Mouse (Mus musculus): ENCODE measurements around the gene Miga1. TPM values are rescaled to one million over a fixed set of nuclear protein-coding genes. Genes with fewer than 3 reads are reported as not detected.

The Miga1 gene
- polyA plus RNA-seq, 1 experiment: 50.7 TPM

- H3K27ac ChIP-seq (ENCODE audit: insufficient read depth, low read length): no peak overlapping the region
- H3K9ac ChIP-seq (ENCODE audit: low read depth, poor library complexity, severe bottlenecking): no peak overlapping the region
- H3K36me3 ChIP-seq (ENCODE audit: control insufficient read depth, insufficient read depth, low read length, poor library complexity, severe bottlenecking): peaks cover 13% of the 10 kb centered on the region; the same call in 1 of the 2 replicates
- H3K4me3 ChIP-seq (ENCODE audit: low read depth, low read length): no peak overlapping the region
- H3K9me3 ChIP-seq (replicated peaks; ENCODE audit: control insufficient read depth, insufficient read depth, low read length, poor library complexity, severe bottlenecking): no peaks in the 10 kb centered on the region
- TF ChIP-seq EP300 (IDR thresholded peaks at IDR 0.05; ENCODE audit: insufficient read depth, low read depth, low read length) (no peak), POLR2A (IDR thresholded peaks at IDR 0.05; ENCODE audit: insufficient read depth, low read length) (no peak), CTCF (IDR thresholded peaks at IDR 0.05; ENCODE audit: low read depth, low read length) (no peak)
- H3K27me3 ChIP-seq (ENCODE audit: control insufficient read depth, insufficient read depth, low read length, poor library complexity, severe bottlenecking): no peaks in the 10 kb centered on the region
- no peaks in the 10 kb centered on the region for H3K4me1 ChIP-seq (ENCODE audit: control insufficient read depth, insufficient read depth, low read length)
Observed at GRCm38 (mm10) chr3:152284759-152285158, 55.4 kb downstream of the Miga1 start.

GRCm38 (mm10) chr3:152284306-152284705, 55.9 kb downstream of the Miga1 start:
- Histone ChIP-seq H3K9ac (ENCODE audit: low read depth, poor library complexity, severe bottlenecking) (no peak overlapping the region), H3K9me3 (replicated peaks; ENCODE audit: control insufficient read depth, insufficient read depth, low read length, poor library complexity, severe bottlenecking) (no peaks in the 10 kb centered on the region), H3K27ac (ENCODE audit: insufficient read depth, low read length) (no peak overlapping the region), H3K27me3 (ENCODE audit: control insufficient read depth, insufficient read depth, low read length, poor library complexity, severe bottlenecking) (no peaks in the 10 kb centered on the region), H3K4me1 (ENCODE audit: control insufficient read depth, insufficient read depth, low read length) (no peaks in the 10 kb centered on the region), H3K4me3 (ENCODE audit: low read depth, low read length) (no peak overlapping the region), H3K36me3 (ENCODE audit: control insufficient read depth, insufficient read depth, low read length, poor library complexity, severe bottlenecking) (peaks cover 13% of the 10 kb centered on the region; the same call in 1 of the 2 replicates)
- no peak for TF ChIP-seq EP300 (IDR thresholded peaks at IDR 0.05; ENCODE audit: insufficient read depth, low read depth, low read length)
- no peak for TF ChIP-seq CTCF (IDR thresholded peaks at IDR 0.05; ENCODE audit: low read depth, low read length)
- no peak for TF ChIP-seq POLR2A (IDR thresholded peaks at IDR 0.05; ENCODE audit: insufficient read depth, low read length)

DNA sequence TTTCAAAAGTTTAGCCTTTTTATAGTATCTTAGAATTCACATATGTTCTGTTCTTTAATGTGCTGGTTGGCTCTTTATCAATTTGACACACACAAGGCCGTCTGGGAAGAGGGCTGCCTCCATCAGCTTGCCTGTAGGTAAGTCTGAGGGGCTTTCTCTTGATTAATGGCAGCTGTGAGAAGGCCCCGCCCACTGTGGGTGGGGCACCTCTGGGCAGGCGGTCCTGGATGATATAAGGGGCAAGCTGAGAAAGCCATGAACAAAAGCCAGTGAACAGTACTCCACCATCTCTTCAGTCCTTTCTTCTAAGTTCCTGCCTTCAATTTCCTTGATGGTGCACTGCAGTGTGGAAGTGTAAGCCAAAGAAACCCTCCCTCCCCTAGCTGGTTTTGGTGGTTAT, 58.1 kb downstream of the Miga1 start:
- H3K9ac ChIP-seq (ENCODE audit: low read depth, poor library complexity, severe bottlenecking): no peak overlapping the region
- H3K4me3 ChIP-seq (ENCODE audit: low read depth, low read length): no peak overlapping the region
- no peak for TF ChIP-seq POLR2A (IDR thresholded peaks at IDR 0.05; ENCODE audit: insufficient read depth, low read length)
- no peak for TF ChIP-seq EP300 (IDR thresholded peaks at IDR 0.05; ENCODE audit: insufficient read depth, low read depth, low read length)
- TF ChIP-seq CTCF (IDR thresholded peaks at IDR 0.05; ENCODE audit: low read depth, low read length): no peak
- H3K27me3 ChIP-seq (ENCODE audit: control insufficient read depth, insufficient read depth, low read length, poor library complexity, severe bottlenecking): no peaks in the 10 kb centered on the region
- no peak overlapping the region for H3K27ac ChIP-seq (ENCODE audit: insufficient read depth, low read length)
- peaks cover 9% of the 10 kb centered on the region; the same call in 1 of the 2 replicates for H3K36me3 ChIP-seq (ENCODE audit: control insufficient read depth, insufficient read depth, low read length, poor library complexity, severe bottlenecking)
- no peaks in the 10 kb centered on the region for H3K9me3 ChIP-seq (replicated peaks; ENCODE audit: control insufficient read depth, insufficient read depth, low read length, poor library complexity, severe bottlenecking)
- no peaks in the 10 kb centered on the region for H3K4me1 ChIP-seq (ENCODE audit: control insufficient read depth, insufficient read depth, low read length)

DNA sequence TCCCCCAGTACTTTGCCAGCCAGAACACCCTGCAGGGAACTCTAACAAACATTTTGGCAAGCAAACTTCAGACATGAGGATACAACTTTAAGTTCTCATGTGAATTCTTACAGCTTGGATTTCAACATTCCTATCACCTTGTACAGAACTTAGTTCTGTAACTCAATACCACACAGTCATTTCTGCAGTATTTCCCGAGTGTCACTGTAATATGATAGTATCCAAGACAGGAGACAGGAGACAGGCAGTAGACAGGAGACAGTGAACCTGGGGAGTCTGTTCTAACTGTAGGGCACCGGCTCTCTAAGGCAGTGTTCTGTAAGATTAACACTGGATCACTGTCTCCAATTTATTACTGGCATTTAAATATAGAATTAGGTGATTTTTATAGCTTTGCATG, 61.8 kb downstream of the Miga1 start:
- no peaks in the 10 kb centered on the region for H3K4me1 ChIP-seq (ENCODE audit: control insufficient read depth, insufficient read depth, low read length)
- no peak overlapping the region for H3K4me3 ChIP-seq (ENCODE audit: low read depth, low read length)
- no peaks in the 10 kb centered on the region for H3K9me3 ChIP-seq (replicated peaks; ENCODE audit: control insufficient read depth, insufficient read depth, low read length, poor library complexity, severe bottlenecking)
- no peak overlapping the region for H3K27ac ChIP-seq (ENCODE audit: insufficient read depth, low read length)
- no peaks in the 10 kb centered on the region for H3K27me3 ChIP-seq (ENCODE audit: control insufficient read depth, insufficient read depth, low read length, poor library complexity, severe bottlenecking)
- TF ChIP-seq CTCF (IDR thresholded peaks at IDR 0.05; ENCODE audit: low read depth, low read length) (no peak), EP300 (IDR thresholded peaks at IDR 0.05; ENCODE audit: insufficient read depth, low read depth, low read length) (no peak), POLR2A (IDR thresholded peaks at IDR 0.05; ENCODE audit: insufficient read depth, low read length) (no peak)
- H3K9ac ChIP-seq (ENCODE audit: low read depth, poor library complexity, severe bottlenecking): no peak overlapping the region
- no peaks in the 10 kb centered on the region; the same call in 1 of the 2 replicates for H3K36me3 ChIP-seq (ENCODE audit: control insufficient read depth, insufficient read depth, low read length, poor library complexity, severe bottlenecking)

DNA sequence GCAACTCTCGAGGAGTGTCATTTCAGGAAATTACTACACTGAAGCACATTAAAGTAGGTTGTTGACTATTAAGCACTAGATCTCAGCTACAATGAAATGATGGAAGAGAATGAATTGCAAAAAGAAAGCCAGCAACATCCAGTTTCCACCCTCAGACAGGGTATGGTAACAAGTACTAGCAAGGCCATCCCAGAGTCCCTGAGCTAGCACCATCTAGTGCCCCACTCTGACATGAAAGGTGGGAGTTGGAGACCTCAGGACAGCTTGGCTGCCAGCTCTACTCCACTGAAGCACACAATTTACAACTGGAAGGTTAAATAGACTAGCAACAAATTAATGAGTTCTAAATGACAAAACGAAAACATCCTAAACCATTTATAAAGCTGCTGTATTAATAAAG, 62.3 kb downstream of the Miga1 start:
- no peaks in the 10 kb centered on the region for H3K9me3 ChIP-seq (replicated peaks; ENCODE audit: control insufficient read depth, insufficient read depth, low read length, poor library complexity, severe bottlenecking)
- TF ChIP-seq POLR2A (IDR thresholded peaks at IDR 0.05; ENCODE audit: insufficient read depth, low read length) (no peak), EP300 (IDR thresholded peaks at IDR 0.05; ENCODE audit: insufficient read depth, low read depth, low read length) (no peak), CTCF (IDR thresholded peaks at IDR 0.05; ENCODE audit: low read depth, low read length) (peak; percentile 13)
- no peaks in the 10 kb centered on the region for H3K4me1 ChIP-seq (ENCODE audit: control insufficient read depth, insufficient read depth, low read length)
- no peaks in the 10 kb centered on the region; the same call in 1 of the 2 replicates for H3K36me3 ChIP-seq (ENCODE audit: control insufficient read depth, insufficient read depth, low read length, poor library complexity, severe bottlenecking)
- H3K4me3 ChIP-seq (ENCODE audit: low read depth, low read length): no peak overlapping the region
- H3K9ac ChIP-seq (ENCODE audit: low read depth, poor library complexity, severe bottlenecking): no peak overlapping the region
- H3K27me3 ChIP-seq (ENCODE audit: control insufficient read depth, insufficient read depth, low read length, poor library complexity, severe bottlenecking): no peaks in the 10 kb centered on the region
- H3K27ac ChIP-seq (ENCODE audit: insufficient read depth, low read length): no peak overlapping the region

DNA sequence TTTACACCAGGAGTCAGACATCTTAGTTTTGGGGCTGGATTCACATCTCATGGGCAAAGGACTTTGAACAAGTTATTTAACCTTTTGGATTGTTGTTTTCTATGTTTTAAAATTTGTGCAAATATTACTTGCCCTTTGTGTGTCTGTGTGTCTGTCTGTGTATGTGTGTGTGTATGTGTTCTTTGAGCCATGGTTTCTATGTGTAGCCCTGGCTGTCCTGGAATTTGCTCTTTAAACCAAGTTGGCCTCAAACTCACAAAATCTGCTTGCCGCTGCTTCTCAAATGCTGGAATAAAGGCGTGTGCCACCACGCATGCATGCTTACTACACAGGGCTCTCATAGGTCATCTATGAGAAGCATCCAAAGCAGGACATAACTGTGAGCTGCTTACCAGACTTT, 63.3 kb downstream of the Miga1 start:
- Histone ChIP-seq H3K9ac (ENCODE audit: low read depth, poor library complexity, severe bottlenecking) (no peak overlapping the region), H3K4me3 (ENCODE audit: low read depth, low read length) (no peak overlapping the region), H3K27ac (ENCODE audit: insufficient read depth, low read length) (no peak overlapping the region), H3K27me3 (ENCODE audit: control insufficient read depth, insufficient read depth, low read length, poor library complexity, severe bottlenecking) (no peaks in the 10 kb centered on the region), H3K9me3 (replicated peaks; ENCODE audit: control insufficient read depth, insufficient read depth, low read length, poor library complexity, severe bottlenecking) (no peaks in the 10 kb centered on the region), H3K36me3 (ENCODE audit: control insufficient read depth, insufficient read depth, low read length, poor library complexity, severe bottlenecking) (no peaks in the 10 kb centered on the region; the same call in 1 of the 2 replicates), H3K4me1 (ENCODE audit: control insufficient read depth, insufficient read depth, low read length) (no peaks in the 10 kb centered on the region)
- TF ChIP-seq POLR2A (IDR thresholded peaks at IDR 0.05; ENCODE audit: insufficient read depth, low read length): no peak

Measured in ES-Bruce4 (cell line).